Mouse (Mus musculus): Measurements from ENCODE around the gene Pdlim4. TPM values are rescaled to one million over a fixed set of nuclear protein-coding genes. Genes with fewer than 3 reads are reported as not detected.
"Not testable (repeated sequence)": the region's sequence is repeated elsewhere in the genome, so short reads cannot be mapped to it uniquely, and the experiment has no call there.

Gene Pdlim4
- polyA plus RNA-seq, 1 experiment: 469 TPM

GRCm38 (mm10) chr11:54008416-54008920 is 60.3 kb downstream of the Pdlim4 start:
- Histone ChIP-seq H3K4me2 (ENCODE audit: low read depth) (no peak overlapping the region), H3K4me3 (no peak overlapping the region), H3ac (ENCODE audit: control insufficient read depth, insufficient read length) (no peak overlapping the region), H3K79me2 (ENCODE audit: control insufficient read depth, insufficient read depth) (no peaks in the 10 kb centered on the region), H3K36me3 (ENCODE audit: control insufficient read depth, insufficient read depth) (no peaks in the 10 kb centered on the region), H3K27me3 (ENCODE audit: control insufficient read depth, insufficient read depth, insufficient read length) (no peaks in the 10 kb centered on the region)
- TF ChIP-seq MAX (IDR thresholded peaks at IDR 0.05; ENCODE audit: low read depth): no peak
- TF ChIP-seq CEBPB (IDR thresholded peaks at IDR 0.05; ENCODE audit: insufficient read depth, poor library complexity, severe bottlenecking): no peak
- no peak for TF ChIP-seq SRF (IDR thresholded peaks at IDR 0.05; ENCODE audit: control insufficient read depth, insufficient read length, low read depth)
- TF ChIP-seq USF1 (IDR thresholded peaks at IDR 0.05; ENCODE audit: low read depth): no peak
- TF ChIP-seq TCF3 (IDR thresholded peaks at IDR 0.05; ENCODE audit: insufficient read length, low read depth): no peak
- no peak for TF ChIP-seq TCF12 (IDR thresholded peaks at IDR 0.05; ENCODE audit: insufficient read depth, poor library complexity, severe bottlenecking)
- TF ChIP-seq POLR2AphosphoS2 (IDR thresholded peaks at IDR 0.05; ENCODE audit: insufficient read length, low read depth): no peak
- TF ChIP-seq MYOD1 (IDR thresholded peaks at IDR 0.05; ENCODE audit: control insufficient read depth in 1 of 3, insufficient read length in 2 of 3, low read depth in 2 of 3): no peak
- no peak for TF ChIP-seq REST (IDR thresholded peaks at IDR 0.05; ENCODE audit: insufficient read depth, insufficient read length)
- no peak for TF ChIP-seq MYOG (IDR thresholded peaks at IDR 0.05; ENCODE audit: control insufficient read depth in 1 of 3, insufficient read depth in 1 of 3, insufficient read length in 2 of 3, low read depth in 2 of 3)
- TF ChIP-seq POLR2A (IDR thresholded peaks at IDR 0.05; ENCODE audit: insufficient read length, low read depth): no peak
- no peak for TF ChIP-seq E2F4 (IDR thresholded peaks at IDR 0.05; ENCODE audit: insufficient read depth)

- Histone ChIP-seq H3K36me3 (ENCODE audit: control insufficient read depth, insufficient read depth) (no peaks in the 10 kb centered on the region), H3K4me2 (ENCODE audit: low read depth) (no peak overlapping the region), H3K4me3 (no peak overlapping the region), H3ac (ENCODE audit: control insufficient read depth, insufficient read length) (no peak overlapping the region), H3K27me3 (ENCODE audit: control insufficient read depth, insufficient read depth, insufficient read length) (no peaks in the 10 kb centered on the region), H3K79me2 (ENCODE audit: control insufficient read depth, insufficient read depth) (no peaks in the 10 kb centered on the region)
- TF ChIP-seq MYOD1 (IDR thresholded peaks at IDR 0.05; ENCODE audit: control insufficient read depth in 1 of 3, insufficient read length in 2 of 3, low read depth in 2 of 3) (no peak), CEBPB (IDR thresholded peaks at IDR 0.05; ENCODE audit: insufficient read depth, poor library complexity, severe bottlenecking) (no peak), TCF3 (IDR thresholded peaks at IDR 0.05; ENCODE audit: insufficient read length, low read depth) (no peak), USF1 (IDR thresholded peaks at IDR 0.05; ENCODE audit: low read depth) (no peak), TCF12 (IDR thresholded peaks at IDR 0.05; ENCODE audit: insufficient read depth, poor library complexity, severe bottlenecking) (no peak), REST (IDR thresholded peaks at IDR 0.05; ENCODE audit: insufficient read depth, insufficient read length) (no peak), MAX (IDR thresholded peaks at IDR 0.05; ENCODE audit: low read depth) (no peak), E2F4 (IDR thresholded peaks at IDR 0.05; ENCODE audit: insufficient read depth) (no peak), MYOG (IDR thresholded peaks at IDR 0.05; ENCODE audit: control insufficient read depth in 1 of 3, insufficient read depth in 1 of 3, insufficient read length in 2 of 3, low read depth in 2 of 3) (no peak), POLR2A (IDR thresholded peaks at IDR 0.05; ENCODE audit: insufficient read length, low read depth) (no peak), SRF (IDR thresholded peaks at IDR 0.05; ENCODE audit: control insufficient read depth, insufficient read length, low read depth) (no peak), POLR2AphosphoS2 (IDR thresholded peaks at IDR 0.05; ENCODE audit: insufficient read length, low read depth) (no peak)
These were observed 61.1 kb downstream of the Pdlim4 start for GRCm38 (mm10) chr11:54007717-54008116.

GRCm38 (mm10) chr11:54006901-54007300 is 61.9 kb downstream of the Pdlim4 start:
- no peaks in the 10 kb centered on the region for H3K36me3 ChIP-seq (ENCODE audit: control insufficient read depth, insufficient read depth)
- H3K79me2 ChIP-seq (ENCODE audit: control insufficient read depth, insufficient read depth): no peaks in the 10 kb centered on the region
- TF ChIP-seq CEBPB (IDR thresholded peaks at IDR 0.05; ENCODE audit: insufficient read depth, poor library complexity, severe bottlenecking) (no peak), MYOG (IDR thresholded peaks at IDR 0.05; ENCODE audit: control insufficient read depth in 1 of 3, insufficient read depth in 1 of 3, insufficient read length in 2 of 3, low read depth in 2 of 3) (no peak), REST (IDR thresholded peaks at IDR 0.05; ENCODE audit: insufficient read depth, insufficient read length) (no peak), TCF12 (IDR thresholded peaks at IDR 0.05; ENCODE audit: insufficient read depth, poor library complexity, severe bottlenecking) (no peak), USF1 (IDR thresholded peaks at IDR 0.05; ENCODE audit: low read depth) (no peak), POLR2AphosphoS2 (IDR thresholded peaks at IDR 0.05; ENCODE audit: insufficient read length, low read depth) (no peak), MYOD1 (IDR thresholded peaks at IDR 0.05; ENCODE audit: control insufficient read depth in 1 of 3, insufficient read length in 2 of 3, low read depth in 2 of 3) (no peak), SRF (IDR thresholded peaks at IDR 0.05; ENCODE audit: control insufficient read depth, insufficient read length, low read depth) (no peak), MAX (IDR thresholded peaks at IDR 0.05; ENCODE audit: low read depth) (no peak), E2F4 (IDR thresholded peaks at IDR 0.05; ENCODE audit: insufficient read depth) (no peak), POLR2A (IDR thresholded peaks at IDR 0.05; ENCODE audit: insufficient read length, low read depth) (no peak), TCF3 (IDR thresholded peaks at IDR 0.05; ENCODE audit: insufficient read length, low read depth) (no peak)
- no peak overlapping the region for H3K4me2 ChIP-seq (ENCODE audit: low read depth)
- no peak overlapping the region for H3K4me3 ChIP-seq
- no peak overlapping the region for H3ac ChIP-seq (ENCODE audit: control insufficient read depth, insufficient read length)
- no peaks in the 10 kb centered on the region for H3K27me3 ChIP-seq (ENCODE audit: control insufficient read depth, insufficient read depth, insufficient read length)

GRCm38 (mm10) chr11:54006362-54006761 is 62.5 kb downstream of the Pdlim4 start:
- not testable (repeated sequence) for H3K36me3 ChIP-seq (ENCODE audit: control insufficient read depth, insufficient read depth); H3K79me2 ChIP-seq (ENCODE audit: control insufficient read depth, insufficient read depth); H3K4me2 ChIP-seq (ENCODE audit: low read depth); H3K27me3 ChIP-seq (ENCODE audit: control insufficient read depth, insufficient read depth, insufficient read length); H3K4me3 ChIP-seq; H3ac ChIP-seq (ENCODE audit: control insufficient read depth, insufficient read length)

Other genes starting within 250 kb of the Pdlim4 start
- gene Gm12216, start 209.8 kb downstream of the Pdlim4 start, polyA plus RNA-seq (2012; fragmentation: generic; extraction: Trizol): 1.6 TPM
- gene Slc22a5, start 177.4 kb downstream of the Pdlim4 start, polyA plus RNA-seq (2012; fragmentation: generic; extraction: Trizol): 5.1 TPM
- 1.6 TPM for gene Slc22a21, start 88.7 kb downstream of the Pdlim4 start, polyA plus RNA-seq (2012; fragmentation: generic; extraction: Trizol)
- 2.0 TPM for gene Slc22a4, start 40.9 kb downstream of the Pdlim4 start, polyA plus RNA-seq (2012; fragmentation: generic; extraction: Trizol)
- gene P4ha2, start 31.1 kb upstream of the Pdlim4 start, polyA plus RNA-seq (2012; fragmentation: generic; extraction: Trizol): 89.0 TPM
- not detected for gene Csf2, start 180.7 kb upstream of the Pdlim4 start, polyA plus RNA-seq (2012; fragmentation: generic; extraction: Trizol)
- not detected for gene Il3, start 198.3 kb upstream of the Pdlim4 start, polyA plus RNA-seq (2012; fragmentation: generic; extraction: Trizol)
- gene Acsl6, start 234.8 kb upstream of the Pdlim4 start, polyA plus RNA-seq (2012; fragmentation: generic; extraction: Trizol): 17.6 TPM

Data from myocyte (in vitro differentiated cells).